Mouse (Mus musculus) G1E-ER4 (cell line): Measurements from ENCODE around the gene St6galnac1. TPM values are rescaled to one million over a fixed set of nuclear protein-coding genes. Genes with fewer than 3 reads are reported as not detected.

ENCODE experiments used
- GATA1 ChIP-seq: IDR thresholded peaks from one replicate; pipeline ENCODE4 v1.8.0; 2012; ENCODE audit warnings: low read length, inconsistent platforms
- polyA plus RNA-seq: library from polyadenylated mRNA; stranded (reverse); fragments of >175 nt; gene quantifications from 2 replicates; pipeline ENCODE4 v1.2.3, GENCODE M21; 2012

St6galnac1 gene
- polyA plus RNA-seq, 1 experiment: not detected

GRCm38 (mm10) chr11:116755191-116755590 lies 20.1 kb downstream of the St6galnac1 start:
- no peak for TF ChIP-seq GATA1

DNA sequence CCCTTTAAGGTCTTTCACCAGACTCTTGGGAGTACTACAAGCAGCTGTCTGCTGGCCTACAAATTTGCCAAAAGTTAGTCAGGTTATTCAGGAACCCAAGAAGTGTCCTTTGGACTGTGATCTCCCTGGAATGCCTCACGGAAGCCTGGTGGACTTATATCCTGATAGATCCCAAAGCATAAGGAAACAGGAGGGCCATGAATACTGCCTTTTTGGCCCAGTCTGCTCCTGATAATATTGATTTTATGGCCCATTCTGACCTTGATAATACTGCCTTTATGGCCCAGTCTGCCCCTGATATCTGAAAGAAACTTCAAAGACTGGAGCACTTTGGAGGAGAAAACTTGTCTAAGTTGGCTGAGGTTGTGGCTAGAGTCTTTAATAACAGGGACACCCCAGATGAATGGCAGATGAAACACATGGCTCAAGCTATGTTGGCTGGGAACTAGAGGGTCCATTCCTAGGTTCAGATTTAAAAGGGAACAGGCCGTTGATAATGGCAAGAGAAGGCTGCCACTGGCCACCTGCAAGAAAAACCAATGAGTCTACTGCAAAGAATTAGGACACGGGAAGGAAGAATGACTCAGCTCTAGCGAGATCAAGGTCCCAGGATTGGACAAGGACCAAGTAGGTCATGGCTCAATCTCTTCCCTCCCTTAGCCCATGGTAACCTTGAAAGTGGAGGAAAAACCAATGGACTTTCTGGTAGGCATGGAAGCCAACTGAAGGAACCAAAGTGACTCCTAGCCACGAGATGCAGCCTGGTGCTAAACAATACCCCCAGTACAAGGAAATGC lies 21.4 kb downstream of the St6galnac1 start:
- TF ChIP-seq GATA1: no peak

- TF ChIP-seq GATA1: no peak
Observed at GRCm38 (mm10) chr11:116749733-116750132, 25.6 kb downstream of the St6galnac1 start.

DNA sequence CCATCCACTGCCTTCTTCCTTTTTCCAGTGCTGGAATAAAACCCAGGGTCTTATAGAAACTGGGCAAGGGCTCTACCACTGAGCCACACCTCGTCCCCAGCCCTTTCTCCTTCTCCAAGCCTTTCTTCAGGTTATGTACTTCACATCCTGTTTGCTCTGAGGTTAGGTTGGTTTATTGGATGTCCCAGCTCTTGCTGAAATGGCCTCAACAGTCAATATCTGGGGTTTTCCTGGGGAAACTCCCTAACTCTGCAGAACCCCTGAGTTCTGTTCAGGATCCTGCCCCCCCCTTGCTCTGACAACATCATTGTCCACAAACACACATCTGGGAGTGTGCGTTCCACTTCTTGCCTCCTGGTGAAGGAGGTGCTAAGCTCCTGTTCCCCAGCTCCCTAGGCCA lies 26.6 kb downstream of the St6galnac1 start:
- peak; percentile 2 for TF ChIP-seq GATA1

DNA sequence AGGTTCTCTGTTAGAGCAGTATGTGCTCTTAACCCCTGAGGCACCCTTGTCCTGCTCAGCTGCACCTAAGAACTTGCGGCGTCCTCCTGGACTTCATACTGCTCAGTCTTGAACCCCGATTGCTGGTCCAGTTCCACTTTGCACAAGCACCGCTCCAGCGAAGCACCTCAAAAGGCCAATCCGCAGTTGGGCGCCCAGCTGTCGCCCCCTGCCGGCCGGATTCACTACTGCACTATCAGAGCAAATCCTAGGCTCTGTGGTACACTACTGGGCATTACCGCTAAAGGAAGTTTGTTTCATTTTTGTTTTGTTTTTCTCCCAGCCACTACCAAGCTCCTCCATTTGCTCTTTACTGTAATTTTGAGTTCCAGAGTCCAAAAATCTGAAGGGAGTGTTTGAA lies 36.9 kb downstream of the St6galnac1 start:
- TF ChIP-seq GATA1: no peak

DNA sequence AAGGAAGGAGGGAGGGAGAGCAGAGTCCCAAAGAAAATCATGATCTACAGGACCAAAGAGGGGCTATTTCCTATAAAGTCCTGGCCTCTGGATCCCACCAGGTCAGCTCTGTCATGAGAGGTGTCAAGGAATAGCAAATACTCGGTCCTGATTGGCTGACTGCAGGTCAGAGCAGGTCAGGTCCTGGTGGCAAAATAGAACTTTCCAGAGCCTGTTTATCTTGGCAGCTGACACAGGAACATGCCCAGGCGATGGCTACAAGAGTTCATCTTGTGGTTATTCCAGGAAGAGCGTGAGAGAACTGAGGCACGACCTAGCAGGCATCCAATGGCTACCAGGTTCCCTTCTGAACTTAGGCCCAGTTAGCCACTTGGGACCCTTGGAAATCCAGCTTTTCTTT lies 42.8 kb downstream of the St6galnac1 start:
- TF ChIP-seq GATA1: no peak

- TF ChIP-seq GATA1: no peak
Observed at GRCm38 (mm10) chr11:116729276-116730008, 45.9 kb downstream of the St6galnac1 start.

GRCm38 (mm10) chr11:116726156-116726555 lies 49.2 kb downstream of the St6galnac1 start:
- TF ChIP-seq GATA1: no peak

DNA sequence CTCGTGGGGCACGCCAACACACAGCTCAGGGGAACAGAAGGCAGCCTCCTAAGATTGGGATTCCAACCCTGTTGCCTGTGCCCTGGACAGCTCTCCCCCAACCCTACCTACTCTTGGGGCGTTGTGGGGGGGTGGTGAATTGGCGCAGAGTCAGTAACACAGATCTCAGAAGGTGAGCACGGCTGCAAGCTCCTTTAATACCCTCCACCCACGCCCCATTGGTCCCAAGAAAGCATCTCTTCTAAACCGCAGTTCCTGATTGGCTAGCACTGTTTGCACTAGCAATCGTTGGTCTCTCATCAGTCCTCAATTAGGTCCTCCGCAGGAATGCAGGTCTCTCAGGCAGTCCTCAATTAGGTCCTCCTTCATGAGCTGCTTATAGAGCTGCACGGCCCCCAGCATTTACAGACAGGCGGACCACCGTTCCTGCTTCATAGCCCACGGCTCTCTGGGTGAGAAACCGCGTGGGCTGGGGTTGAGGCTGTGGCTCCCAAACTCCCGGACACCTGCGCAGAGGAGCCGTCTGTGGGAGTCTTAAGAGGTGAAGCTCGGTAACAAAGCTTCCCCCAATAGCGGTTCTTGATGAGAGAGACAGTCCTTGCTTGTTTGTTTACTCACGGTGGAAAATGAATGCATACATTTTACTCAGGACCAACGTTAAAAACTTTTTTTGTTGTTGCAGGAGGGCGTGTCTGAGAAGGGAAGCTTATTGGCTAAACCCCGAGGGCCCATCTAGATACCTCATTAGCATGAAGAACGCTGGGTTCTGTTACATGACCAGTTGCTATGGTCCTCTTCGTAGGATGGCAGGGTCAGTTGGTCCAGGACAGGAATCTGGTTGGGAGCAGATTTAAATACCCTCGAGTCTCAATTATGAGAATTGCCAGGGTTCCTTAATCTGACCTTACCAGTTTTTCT lies 50.0 kb downstream of the St6galnac1 start:
- no peak for TF ChIP-seq GATA1

- TF ChIP-seq GATA1: no peak
Observed at GRCm38 (mm10) chr11:116723064-116723463, 52.2 kb downstream of the St6galnac1 start.

DNA sequence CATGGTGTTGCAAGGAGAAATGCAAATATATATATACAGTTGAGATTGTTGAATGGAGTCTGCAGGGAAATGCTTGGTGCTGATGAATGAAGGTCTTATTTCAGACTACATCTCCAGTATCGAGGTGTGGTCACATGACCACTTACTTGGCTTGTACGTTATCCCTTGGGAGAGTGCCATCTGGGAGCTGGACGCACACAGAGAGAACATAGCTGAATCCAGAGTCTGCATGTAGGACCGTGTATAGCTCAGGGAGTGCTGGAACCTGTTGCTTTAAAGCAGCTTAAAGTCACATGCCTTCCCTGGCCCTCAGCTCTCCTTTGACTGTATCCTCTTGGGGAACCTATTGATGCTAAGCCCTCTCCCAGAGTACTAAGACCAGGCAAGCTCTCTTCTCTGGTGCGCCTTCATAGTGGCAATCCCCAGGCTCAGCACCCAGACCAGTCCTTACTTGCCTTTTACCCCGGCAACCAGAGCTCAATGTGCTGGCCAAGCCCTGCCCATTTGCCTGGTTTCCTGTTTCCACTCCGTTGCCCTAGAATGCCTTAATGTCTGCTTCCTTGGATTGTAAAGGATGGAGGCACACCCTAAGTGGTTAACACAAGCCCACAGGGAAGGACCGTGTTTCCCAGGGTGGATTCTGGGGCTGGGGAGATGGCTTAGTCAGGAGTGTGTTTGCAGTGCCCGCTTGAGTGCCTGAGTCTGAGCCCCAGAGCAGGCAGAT lies 53.6 kb downstream of the St6galnac1 start:
- no peak for TF ChIP-seq GATA1

- TF ChIP-seq GATA1: no peak
Observed at GRCm38 (mm10) chr11:116720319-116720865, 54.9 kb downstream of the St6galnac1 start.

Other genes starting within 250 kb of the St6galnac1 start
- gene Sphk1, start 244.6 kb downstream of the St6galnac1 start, polyA plus RNA-seq: 206 and 262 TPM in 2 replicates
- gene Ube2o, start 194.1 kb downstream of the St6galnac1 start, polyA plus RNA-seq: 26.2 and 27.8 TPM in 2 replicates
- gene Aanat, start 189.1 kb downstream of the St6galnac1 start, polyA plus RNA-seq: not detected in 2 replicates
- gene Rhbdf2, start 148.5 kb downstream of the St6galnac1 start, polyA plus RNA-seq: 4.8 and 5.3 TPM in 2 replicates
- 0.52 and 0.56 TPM in 2 replicates for gene Prcd, start 122.0 kb downstream of the St6galnac1 start, polyA plus RNA-seq
- gene Cygb, start 121.2 kb downstream of the St6galnac1 start, polyA plus RNA-seq: not detected in 2 replicates
- not detected in 2 replicates for gene Mxra7, start 52.5 kb upstream of the St6galnac1 start, polyA plus RNA-seq
- gene Mettl23, start 67.8 kb upstream of the St6galnac1 start, polyA plus RNA-seq: 63.8 and 85.4 TPM in 2 replicates
- gene Jmjd6, start 67.9 kb upstream of the St6galnac1 start, polyA plus RNA-seq: 36.6 and 47.3 TPM in 2 replicates
- 7.1 and 7.4 TPM in 2 replicates for gene Mfsd11, start 76.9 kb upstream of the St6galnac1 start, polyA plus RNA-seq
- gene Srsf2, start 77.6 kb upstream of the St6galnac1 start, polyA plus RNA-seq: 1,994 and 2,305 TPM in 2 replicates
- gene Mgat5b, start 143.4 kb upstream of the St6galnac1 start, polyA plus RNA-seq: not detected in 2 replicates